Mouse (Mus musculus) forebrain, postnatal 0 days (tissue): ENCODE results near the gene Pick1. TPM values are rescaled to one million over a fixed set of nuclear protein-coding genes. Genes with fewer than 3 reads are reported as not detected.
A peak's percentile ranks its signal among the peaks of the same experiment; 100 is the strongest.

Experiments used
- ATAC-seq: fragments of 200-750 bp; cut with Nextera tagmentation; 2 replicates; pipeline ENCODE4 v1.8.0; 2017; ENCODE audit warnings: mild to moderate bottlenecking, moderate library complexity
- DNase-seq: peaks from one replicate; pipeline ENCODE4 v3.0.0-alpha.2; 2015
- H3K27ac ChIP-seq: fragments of 300-500 bp; sonication (generic); 2 replicates; pipeline ENCODE4 v1.5.1; 2014; ENCODE audit warnings: low read depth, mild to moderate bottlenecking, antibody characterized with exemption, low read length, moderate library complexity, mixed read lengths
- H3K27me3 ChIP-seq: fragments of 300-500 bp; sonication (generic); 2 replicates; pipeline ENCODE4 v1.6.1; 2014; ENCODE audit warnings: mild to moderate bottlenecking, low read length, mixed read lengths; ENCODE audit not compliant: insufficient read depth
- H3K36me3 ChIP-seq: fragments of 300-500 bp; sonication (generic); 2 replicates; pipeline ENCODE4 v1.6.1; 2014; ENCODE audit warnings: mild to moderate bottlenecking, moderate library complexity; ENCODE audit not compliant: insufficient read depth
- H3K4me1 ChIP-seq: fragments of 300-500 bp; sonication (generic); 2 replicates; pipeline ENCODE4 v1.6.1; 2014; ENCODE audit warnings: antibody characterized with exemption; ENCODE audit not compliant: insufficient read depth
- H3K4me2 ChIP-seq: fragments of 300-500 bp; sonication (generic); 2 replicates; pipeline ENCODE4 v1.6.1; 2014; ENCODE audit warnings: low read depth, mild to moderate bottlenecking, moderate library complexity
- H3K4me3 ChIP-seq: fragments of 300-500 bp; sonication (generic); 2 replicates; pipeline ENCODE4 v1.5.1; 2014; ENCODE audit warnings: low read depth, low read length, mixed read lengths
- H3K9ac ChIP-seq: fragments of 300-500 bp; sonication (generic); 2 replicates; pipeline ENCODE4 v1.6.1; 2014; ENCODE audit warnings: mild to moderate bottlenecking
- H3K9me3 ChIP-seq: fragments of 300-500 bp; sonication (generic); 2 replicates; pipeline ENCODE4 v1.6.1; 2016; ENCODE audit warnings: low read length
- CTCF ChIP-seq: sonication (generic); IDR thresholded peaks from 2 replicates; pipeline ENCODE4 v1.5.1; 2016; ENCODE audit warnings: antibody characterized with exemption, control low read depth, low read depth
- WGBS: fragments of 180-500 bp; shearing (Covaris S2); extraction: QIAGEN DNeasy Blood & Tissue Kit; methylation state at CpG from one replicate; pipeline ENCODE4 v1.1.7; 2014; 5-methylcytosine and 5-hydroxymethylcytosine counted together
- polyA plus RNA-seq: library from polyadenylated mRNA; unstranded; fragments of >200 nt; fragmentation: Nextera tagmentation; extraction: Ambion mirVana; gene quantifications from 2 replicates; pipeline ENCODE4 v1.2.1, GENCODE M21; 2015
- total RNA-seq: library from RNA; depleted of rRNA; stranded (reverse); fragments of >200 nt; gene quantifications from 2 replicates; pipeline ENCODE4 v1.2.3, GENCODE M21; 2014

Pick1 gene
- total and polyA plus RNA-seq, 2 experiments from 2014 or later: 72.7 to 84.7 TPM

DNA sequence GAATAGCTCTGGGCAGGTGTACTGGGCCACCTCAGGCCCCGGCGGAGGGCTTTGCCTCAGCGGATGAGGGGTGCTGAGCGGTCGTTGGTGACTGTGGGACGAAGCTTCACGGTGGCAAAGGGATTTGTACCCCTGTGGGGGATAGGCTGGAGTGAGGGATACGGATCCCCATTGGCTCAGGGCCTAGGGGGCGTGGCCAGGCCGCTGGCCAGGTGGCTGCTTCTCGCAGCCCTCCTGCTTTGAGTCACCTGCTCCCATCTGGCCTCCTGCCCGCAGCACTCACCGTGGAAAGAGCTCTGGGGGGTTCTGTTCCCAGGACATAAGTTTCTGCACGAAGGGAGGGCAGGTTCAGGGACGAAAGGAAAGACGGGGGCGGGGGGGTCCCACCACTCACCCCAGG lies 29.5 kb downstream of the Pick1 start:
- WGBS: 27% methylated on average over 17 of the region's 17 CpGs
- peaks cover 3% of the 10 kb centered on the region; the same call in 1 of the 2 replicates for H3K27me3 ChIP-seq
- ATAC-seq (no peak), DNase-seq (no peak)
- H3K4me2 ChIP-seq: no peak overlapping the region
- no peaks in the 10 kb centered on the region for H3K9me3 ChIP-seq
- H3K4me1 ChIP-seq: 0 out of 2 replicates have a peak, but pooled peaks cover 3% of the 10 kb centered on the region
- H3K36me3 ChIP-seq: no peaks in the 10 kb centered on the region
- H3K4me3 ChIP-seq: no peak overlapping the region
- TF ChIP-seq CTCF: no peak
- H3K27ac ChIP-seq: no peak overlapping the region
- H3K9ac ChIP-seq: no peak overlapping the region

DNA sequence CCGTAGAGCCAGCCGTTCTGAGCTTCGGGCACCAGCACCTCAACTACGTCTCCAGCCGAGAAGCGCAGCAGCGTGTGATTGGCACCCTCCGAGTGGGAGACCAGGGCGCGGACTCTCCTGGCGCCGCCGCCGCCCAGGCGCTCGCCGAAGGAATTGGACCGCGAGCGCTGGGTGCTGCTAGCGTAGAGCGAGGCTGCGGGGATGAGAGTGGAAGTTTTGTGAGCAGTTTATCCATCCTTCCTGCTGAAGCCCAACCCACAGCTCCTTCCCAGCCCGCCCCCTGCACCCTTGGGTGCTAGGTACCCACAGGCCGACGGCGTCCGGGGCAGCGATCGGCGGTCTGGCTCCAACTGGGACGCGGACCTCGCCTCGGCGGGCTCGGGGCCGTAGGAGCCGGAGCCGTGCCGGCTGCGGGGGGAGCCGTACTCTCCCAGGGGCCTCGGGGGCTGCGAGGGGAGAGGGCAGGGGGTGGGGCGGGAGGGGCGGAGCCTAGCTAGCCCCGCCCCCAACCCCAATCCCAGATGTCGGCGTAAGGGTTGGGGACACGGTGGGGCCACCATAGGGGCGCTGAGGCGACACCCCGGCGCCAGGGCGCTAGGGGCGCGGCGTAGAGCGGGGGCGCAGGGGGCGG lies 32.2 kb downstream of the Pick1 start:
- ATAC-seq: peak; percentile 87
- H3K4me3 ChIP-seq: peak overlapping the region; percentile 64
- no peaks in the 10 kb centered on the region for H3K36me3 ChIP-seq
- TF ChIP-seq CTCF: no peak
- peak overlapping the region; percentile 99 for H3K4me2 ChIP-seq
- no peak overlapping the region for H3K27ac ChIP-seq
- DNase-seq: peak; percentile 71
- no peaks in the 10 kb centered on the region for H3K9me3 ChIP-seq
- 0 out of 2 replicates have a peak, but pooled peaks cover 3% of the 10 kb centered on the region for H3K4me1 ChIP-seq
- H3K27me3 ChIP-seq: peaks cover 3% of the 10 kb centered on the region; the same call in 1 of the 2 replicates
- 1% methylated on average over 43 of the region's 62 CpGs for WGBS
- peak overlapping the region; percentile 62 for H3K9ac ChIP-seq

DNA sequence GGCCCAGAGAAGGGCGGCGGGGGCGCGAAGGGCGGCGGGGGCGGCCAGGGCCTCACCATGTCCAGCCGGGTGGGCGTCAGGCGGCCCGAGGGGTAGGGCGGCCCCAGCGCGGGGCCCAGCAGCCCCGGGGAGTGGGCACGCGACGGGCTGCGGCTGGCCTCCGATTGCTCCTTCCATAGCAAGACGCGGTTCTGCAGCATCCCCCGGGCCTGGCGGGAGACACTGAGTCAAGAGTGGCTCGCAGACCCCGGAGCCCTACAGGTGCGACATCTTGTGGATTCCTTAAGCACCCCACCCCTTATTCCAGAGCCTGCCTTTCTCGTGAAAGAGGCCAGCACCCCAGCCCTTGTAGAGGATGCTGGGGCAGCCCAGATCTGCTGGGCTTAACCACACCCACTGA lies 32.8 kb downstream of the Pick1 start:
- TF ChIP-seq CTCF: peak; percentile 29
- Histone ChIP-seq H3K4me1 (0 out of 2 replicates have a peak, but pooled peaks cover 3% of the 10 kb centered on the region), H3K27ac (no peak overlapping the region), H3K27me3 (peaks cover 3% of the 10 kb centered on the region; the same call in 1 of the 2 replicates), H3K9ac (peak overlapping the region; percentile 62), H3K36me3 (no peaks in the 10 kb centered on the region), H3K4me3 (peak overlapping the region; percentile 64), H3K9me3 (no peaks in the 10 kb centered on the region), H3K4me2 (peak overlapping the region; percentile 99)
- ATAC-seq: peak; percentile 68
- DNase-seq: peak; percentile 55
- WGBS: 1% methylated on average over 28 of the region's 28 CpGs

DNA sequence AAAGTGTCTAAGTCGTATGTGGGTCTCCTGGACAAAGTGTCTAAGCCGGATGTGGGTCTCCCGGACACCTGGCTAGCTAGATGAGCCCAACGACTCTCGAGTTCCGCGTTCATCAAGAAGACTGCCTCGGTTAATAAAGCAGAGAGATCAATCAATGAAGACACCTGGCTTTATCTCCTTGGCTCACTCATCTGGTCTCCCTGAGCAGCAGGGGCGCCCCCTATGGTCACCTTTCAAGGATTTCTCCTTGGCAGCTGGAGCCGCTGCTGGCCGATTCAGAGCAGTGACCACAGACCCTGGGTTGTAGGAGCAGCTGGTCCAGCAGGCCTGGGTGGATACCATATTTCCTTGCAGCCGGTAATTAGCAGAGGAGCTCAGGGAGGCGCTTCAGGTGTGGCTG lies 33.4 kb downstream of the Pick1 start:
- H3K27me3 ChIP-seq: peaks cover 3% of the 10 kb centered on the region; the same call in 1 of the 2 replicates
- H3K9me3 ChIP-seq: no peaks in the 10 kb centered on the region
- no peak for ATAC-seq
- no peaks in the 10 kb centered on the region for H3K36me3 ChIP-seq
- H3K4me2 ChIP-seq: peak overlapping the region; percentile 99
- H3K4me3 ChIP-seq: peak overlapping the region; percentile 64; the same call in 1 of the 2 replicates
- no peak overlapping the region for H3K9ac ChIP-seq
- 0 out of 2 replicates have a peak, but pooled peaks cover 3% of the 10 kb centered on the region for H3K4me1 ChIP-seq
- H3K27ac ChIP-seq: no peak overlapping the region
- 23% methylated on average over 13 of the region's 13 CpGs for WGBS
- no peak for DNase-seq
- TF ChIP-seq CTCF: peak; percentile 45

DNA sequence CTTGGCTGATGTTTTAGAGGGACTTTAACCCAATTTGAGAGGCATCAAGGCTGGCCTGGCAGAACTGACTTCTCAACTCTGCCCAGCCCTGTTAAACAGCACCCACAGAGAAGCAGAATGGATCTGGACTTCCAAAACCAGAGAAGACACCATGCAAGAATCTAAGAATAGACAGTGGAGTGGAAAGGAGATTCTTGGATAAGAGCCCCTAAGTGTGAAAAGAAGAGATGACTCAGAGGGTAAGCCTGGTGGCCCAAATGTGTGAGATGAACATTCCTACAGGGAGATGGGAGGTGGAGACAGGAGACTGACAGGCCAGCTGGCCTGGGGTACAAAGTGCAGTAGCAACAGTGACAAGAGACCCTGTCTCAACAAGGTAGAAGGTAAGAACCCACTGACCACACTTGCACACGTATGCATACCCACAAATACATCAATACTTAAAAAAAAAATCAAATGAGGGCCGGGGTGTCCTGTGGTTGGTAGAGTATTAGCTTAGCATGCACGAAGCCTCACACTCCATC lies 33.9 kb downstream of the Pick1 start:
- Histone ChIP-seq H3K9ac (no peak overlapping the region), H3K27ac (no peak overlapping the region), H3K4me3 (no peak overlapping the region), H3K9me3 (no peaks in the 10 kb centered on the region), H3K4me2 (no peak overlapping the region; the same call in 1 of the 2 replicates), H3K27me3 (peaks cover 3% of the 10 kb centered on the region; the same call in 1 of the 2 replicates), H3K36me3 (no peaks in the 10 kb centered on the region), H3K4me1 (0 out of 2 replicates have a peak, but pooled peaks cover 3% of the 10 kb centered on the region)
- DNase-seq (no peak), ATAC-seq (no peak)
- WGBS: 89% methylated on average over 3 of the region's 3 CpGs
- no peak for TF ChIP-seq CTCF

DNA sequence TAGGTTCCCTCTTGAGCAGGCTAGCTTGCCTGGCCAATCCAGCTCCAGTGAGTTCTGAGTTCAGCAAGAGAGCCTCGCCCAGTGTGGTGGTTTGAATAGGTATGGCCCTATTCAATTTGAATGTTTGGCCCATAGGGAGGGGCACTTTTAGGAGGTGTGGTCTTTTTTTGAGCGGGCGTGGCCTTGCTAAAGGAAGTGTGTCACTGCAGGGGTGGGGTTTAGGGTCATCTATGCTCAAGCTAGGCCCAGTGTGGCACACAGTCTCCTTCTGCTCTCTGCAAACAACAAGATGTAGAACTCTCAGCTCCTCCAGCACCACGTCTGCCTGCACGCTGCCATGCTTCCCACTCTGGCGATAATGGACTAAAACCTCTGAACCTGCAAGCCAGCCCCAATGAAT lies 34.8 kb downstream of the Pick1 start:
- Histone ChIP-seq H3K27me3 (peaks cover 3% of the 10 kb centered on the region; the same call in 1 of the 2 replicates), H3K9ac (no peak overlapping the region), H3K9me3 (no peaks in the 10 kb centered on the region), H3K4me2 (no peak overlapping the region), H3K4me1 (0 out of 2 replicates have a peak, but pooled peaks cover 3% of the 10 kb centered on the region), H3K27ac (no peak overlapping the region), H3K36me3 (no peaks in the 10 kb centered on the region), H3K4me3 (no peak overlapping the region)
- ATAC-seq (no peak), DNase-seq (no peak)
- 91% methylated on average over 6 of the region's 6 CpGs for WGBS
- no peak for TF ChIP-seq CTCF

DNA sequence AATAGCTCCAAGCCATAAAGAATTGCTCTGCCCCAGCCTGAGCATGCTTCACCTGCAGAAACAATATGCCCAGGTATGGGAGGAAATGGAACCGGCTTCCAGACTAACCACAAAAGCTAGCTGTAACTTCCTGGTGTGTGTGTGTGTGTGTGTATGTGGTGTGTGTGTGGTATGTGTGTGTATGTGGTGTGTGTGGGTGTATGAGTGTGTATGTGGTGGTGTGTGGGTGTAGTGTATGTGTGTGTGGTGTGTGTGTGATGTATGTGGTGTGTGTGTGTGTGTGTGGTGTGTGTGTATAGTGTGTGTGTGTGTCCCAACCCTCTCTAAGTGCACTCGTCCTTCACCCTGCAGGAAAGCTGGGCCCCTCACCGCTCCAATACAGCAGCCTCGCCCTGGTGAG lies 36.4 kb downstream of the Pick1 start:
- peaks cover 3% of the 10 kb centered on the region; the same call in 1 of the 2 replicates for H3K27me3 ChIP-seq
- H3K4me3 ChIP-seq: no peak overlapping the region
- H3K27ac ChIP-seq: no peak overlapping the region
- TF ChIP-seq CTCF: no peak
- WGBS: 69% methylated on average over 4 of the region's 4 CpGs
- no peaks in the 10 kb centered on the region for H3K36me3 ChIP-seq
- no peak overlapping the region for H3K9ac ChIP-seq
- H3K4me1 ChIP-seq: 0 out of 2 replicates have a peak, but pooled peaks cover 3% of the 10 kb centered on the region
- ATAC-seq: no peak
- no peaks in the 10 kb centered on the region for H3K9me3 ChIP-seq
- DNase-seq: no peak
- no peak overlapping the region for H3K4me2 ChIP-seq
